Mouse (Mus musculus): ENCODE results near the gene Ccr6. TPM values are rescaled to one million over a fixed set of nuclear protein-coding genes. Genes with fewer than 3 reads are reported as not detected.
A peak's percentile ranks its signal among the peaks of the same experiment; 100 is the strongest.

The Ccr6 gene
- total and polyA plus RNA-seq, 3 experiments: 1.5 to 8.0 (median 5.2) TPM

DNA sequence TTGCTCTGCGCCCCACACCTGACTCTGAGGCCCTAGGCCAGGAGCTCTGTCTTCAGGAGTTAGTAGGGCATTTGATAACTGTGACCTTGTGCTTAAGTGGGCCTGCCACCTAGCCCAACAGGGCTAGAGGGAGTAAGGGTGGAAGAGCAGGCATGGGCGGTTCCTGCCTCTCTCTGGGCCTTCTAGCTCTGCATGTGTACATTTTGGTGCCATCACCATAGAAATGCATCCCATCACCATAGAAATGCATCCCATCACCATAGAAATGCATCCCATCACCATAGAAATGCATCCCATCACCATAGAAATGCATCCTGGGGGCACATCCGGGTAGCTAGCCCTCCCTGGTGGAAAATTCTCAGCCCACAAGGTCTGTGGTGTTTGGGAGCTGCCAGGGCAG lies 3.7 kb downstream of the Ccr6 start:
- dilution Hi-C loops (cut with MboI; ENCODE audit: extremely low pct_ligation_motif_present, extremely low pct_unique_long_range_greater_than_20kb, low sequenced_read_pairs): no loop called here
- H3K36me3 ChIP-seq (replicated peaks in 1 of 2; ENCODE audit: control insufficient read depth in 1 of 2, insufficient read depth in 1 of 2, low read length in 1 of 2): no peaks in the 10 kb centered on the region

DNA sequence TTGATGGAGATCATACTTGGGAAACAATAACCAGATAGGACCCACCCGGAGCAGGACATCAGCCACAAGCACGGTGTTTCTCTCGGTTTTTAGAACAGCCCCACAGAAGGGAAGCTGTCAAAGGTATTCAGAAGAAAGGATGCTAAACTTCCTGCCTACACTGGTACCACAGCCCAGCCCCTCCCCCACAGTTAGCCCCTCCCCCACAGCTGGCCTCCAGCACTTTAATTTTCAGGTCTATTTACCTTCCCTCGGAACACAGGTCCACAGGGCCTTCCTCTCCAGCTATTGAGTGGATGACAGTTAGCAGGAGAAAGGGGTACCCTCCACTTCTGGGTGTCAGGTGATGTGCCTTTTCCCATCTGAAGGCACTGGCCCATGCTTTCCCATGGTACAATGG lies 4.7 kb downstream of the Ccr6 start:
- Histone ChIP-seq H3K27me3 (replicated peaks) (no peaks in the 10 kb centered on the region), H3K79me2 (replicated peaks; ENCODE audit: control insufficient read depth, extremely low read depth, insufficient read depth, poor library complexity, severe bottlenecking) (no peaks in the 10 kb centered on the region), H3K9me3 (replicated peaks; ENCODE audit: low read length) (peaks cover 7% of the 10 kb centered on the region), H3K4me2 (ENCODE audit: insufficient read depth, low read depth, poor library complexity, severe bottlenecking) (no peak overlapping the region), H3K36me3 (replicated peaks in 1 of 2; ENCODE audit: control insufficient read depth in 1 of 2, insufficient read depth in 1 of 2, low read length in 1 of 2) (no peaks in the 10 kb centered on the region), H3K27ac (ENCODE audit: insufficient read depth, low read depth) (no peak overlapping the region), H3K4me1 (ENCODE audit: control insufficient read depth in 1 of 2, insufficient read depth in 2 of 2) (peaks cover 34 to 96% of the 10 kb centered on the region in 2 experiments), H3K9ac (ENCODE audit: insufficient read depth, low read depth) (no peak overlapping the region), H3K4me3 (replicated peaks in 1 of 3; ENCODE audit: low read depth in 2 of 3, low read length in 2 of 3, poor library complexity in 1 of 3) (no peak overlapping the region)
- dilution Hi-C loops (cut with MboI; ENCODE audit: extremely low pct_ligation_motif_present, extremely low pct_unique_long_range_greater_than_20kb, low sequenced_read_pairs): no loop called here
- TF ChIP-seq KAT2A (IDR thresholded peaks at IDR 0.05; ENCODE audit: insufficient replicate concordance, low read length) (no peak), CHD2 (IDR thresholded peaks at IDR 0.05; ENCODE audit: low read length) (peak; percentile 73)
- DNase-seq (ENCODE audit: extremely low read depth): no peak
- in situ Hi-C loops (cut with MboI; ENCODE audit: low pct_ligation_motif_present, low pct_unique_long_range_greater_than_20kb, low sequenced_read_pairs): no loop called here

More for the DNA sequence above, 3.7 kb downstream of the Ccr6 start:
- in situ Hi-C loops (cut with MboI; ENCODE audit: low pct_ligation_motif_present, low pct_unique_long_range_greater_than_20kb, low sequenced_read_pairs): no loop called here
- Histone ChIP-seq H3K79me2 (replicated peaks; ENCODE audit: control insufficient read depth, extremely low read depth, insufficient read depth, poor library complexity, severe bottlenecking) (no peaks in the 10 kb centered on the region), H3K4me3 (replicated peaks in 1 of 3; ENCODE audit: low read depth in 2 of 3, low read length in 2 of 3, poor library complexity in 1 of 3) (no peak overlapping the region), H3K9me3 (replicated peaks; ENCODE audit: low read length) (peaks cover 7% of the 10 kb centered on the region), H3K27me3 (replicated peaks) (no peaks in the 10 kb centered on the region), H3K27ac (ENCODE audit: insufficient read depth, low read depth) (no peak overlapping the region), H3K9ac (ENCODE audit: insufficient read depth, low read depth) (no peak overlapping the region), H3K4me2 (ENCODE audit: insufficient read depth, low read depth, poor library complexity, severe bottlenecking) (no peak overlapping the region), H3K4me1 (ENCODE audit: control insufficient read depth in 1 of 2, insufficient read depth in 2 of 2) (peaks cover 31 to 96% of the 10 kb centered on the region in 2 experiments)
- TF ChIP-seq BHLHE40 (IDR thresholded peaks at IDR 0.05; ENCODE audit: low read depth, low read length) (no peak), ELF1 (IDR thresholded peaks at IDR 0.05; ENCODE audit: low read depth, low read length) (no peak), GABPA (IDR thresholded peaks at IDR 0.05; ENCODE audit: insufficient replicate concordance, low read depth, low read length) (no peak)
- DNase-seq (ENCODE audit: extremely low read depth): no peak

GRCm38 (mm10) chr17:8241645-8242044 lies 5.8 kb downstream of the Ccr6 start:
- Histone ChIP-seq H3K27ac (ENCODE audit: insufficient read depth, low read depth) (no peak overlapping the region), H3K4me3 (replicated peaks in 1 of 3; ENCODE audit: low read depth in 2 of 3, low read length in 2 of 3, poor library complexity in 1 of 3) (no peak overlapping the region), H3K36me3 (replicated peaks in 1 of 2; ENCODE audit: control insufficient read depth in 1 of 2, insufficient read depth in 1 of 2, low read length in 1 of 2) (no peaks in the 10 kb centered on the region), H3K4me2 (ENCODE audit: insufficient read depth, low read depth, poor library complexity, severe bottlenecking) (peak overlapping the region; percentile 83; the same call in 1 of the 2 replicates), H3K27me3 (replicated peaks) (no peaks in the 10 kb centered on the region), H3K79me2 (replicated peaks; ENCODE audit: control insufficient read depth, extremely low read depth, insufficient read depth, poor library complexity, severe bottlenecking) (no peaks in the 10 kb centered on the region), H3K9me3 (replicated peaks; ENCODE audit: low read length) (peaks cover 5% of the 10 kb centered on the region), H3K4me1 (ENCODE audit: control insufficient read depth in 1 of 2, insufficient read depth in 2 of 2) (peaks cover 37 to 96% of the 10 kb centered on the region in 2 experiments), H3K9ac (ENCODE audit: insufficient read depth, low read depth) (no peak overlapping the region)
- in situ Hi-C loops (cut with MboI; ENCODE audit: low pct_ligation_motif_present, low pct_unique_long_range_greater_than_20kb, low sequenced_read_pairs) (no loop called here), dilution Hi-C loops (cut with MboI; ENCODE audit: extremely low pct_ligation_motif_present, extremely low pct_unique_long_range_greater_than_20kb, low sequenced_read_pairs) (no loop called here)
- no peak for DNase-seq (ENCODE audit: extremely low read depth)
- TF ChIP-seq JUND (conservative IDR thresholded peaks at IDR 0.05; ENCODE audit: low read depth, low read length): no peak
- TF ChIP-seq ZMIZ1 (IDR thresholded peaks at IDR 0.05; ENCODE audit: low read depth, low read length): no peak
- no peak for TF ChIP-seq ETS1 (conservative IDR thresholded peaks at IDR 0.05; ENCODE audit: low read depth, low read length)
- no peak for TF ChIP-seq ZKSCAN1 (IDR thresholded peaks at IDR 0.05; ENCODE audit: borderline replicate concordance, low read depth, low read length)
- no peak for TF ChIP-seq POLR2A (IDR thresholded peaks at IDR 0.05; ENCODE audit: low read depth, low read length)
- TF ChIP-seq IRF4 (IDR thresholded peaks at IDR 0.05; ENCODE audit: low read depth, low read length): no peak
- no peak for TF ChIP-seq E2F4 (IDR thresholded peaks at IDR 0.05; ENCODE audit: insufficient replicate concordance, low read depth, low read length)
- no peak for TF ChIP-seq RCOR1 (conservative IDR thresholded peaks at IDR 0.05; ENCODE audit: low read depth, low read length)

Data from CH12.LX (cell line).